Mouse (Mus musculus) liver, adult (tissue): ENCODE data around the gene Sept9.

ENCODE experiments used
- GATA4 ChIP-seq: IDR thresholded peaks from 2 replicates; pipeline ENCODE4 v1.6.1; 2014; ENCODE audit warnings: mild to moderate bottlenecking, low read length; ENCODE audit not compliant: insufficient replicate concordance

Gene Sept9

GRCm38 (mm10) chr11:117199282-117200175 lies at the start of gene Sept9:
Sept9 (plus strand) TSS chr11:117199661.
- TF ChIP-seq GATA4 = no peak

GRCm38 (mm10) chr11:117150467-117150966 lies 48.9 kb upstream of the Sept9 start:
- TF ChIP-seq GATA4 = no peak

GRCm38 (mm10) chr11:117151461-117151860 lies 48.0 kb upstream of the Sept9 start:
- TF ChIP-seq GATA4 = no peak

- no peak for TF ChIP-seq GATA4
Observed at GRCm38 (mm10) chr11:117152541-117152940, 46.9 kb upstream of the Sept9 start.

GRCm38 (mm10) chr11:117153553-117153952 lies 45.9 kb upstream of the Sept9 start:
- TF ChIP-seq GATA4 = no peak

GRCm38 (mm10) chr11:117154088-117154815 lies 45.2 kb upstream of the Sept9 start:
- TF ChIP-seq GATA4 = no peak

GRCm38 (mm10) chr11:117156725-117157124 lies 42.7 kb upstream of the Sept9 start:
- TF ChIP-seq GATA4 = no peak

GRCm38 (mm10) chr11:117158343-117158742 lies 41.1 kb upstream of the Sept9 start:
- no peak for TF ChIP-seq GATA4

GRCm38 (mm10) chr11:117159257-117159945 lies 40.1 kb upstream of the Sept9 start:
- TF ChIP-seq GATA4 = no peak

GRCm38 (mm10) chr11:117159946-117160307 lies 39.5 kb upstream of the Sept9 start:
- TF ChIP-seq GATA4 = no peak

- no peak for TF ChIP-seq GATA4
Observed at GRCm38 (mm10) chr11:117160791-117161190, 38.7 kb upstream of the Sept9 start.

GRCm38 (mm10) chr11:117161574-117161973 lies 37.9 kb upstream of the Sept9 start:
- TF ChIP-seq GATA4 = no peak

GRCm38 (mm10) chr11:117163098-117163497 lies 36.4 kb upstream of the Sept9 start:
- TF ChIP-seq GATA4 = no peak

- no peak for TF ChIP-seq GATA4
Observed at GRCm38 (mm10) chr11:117163771-117164170, 35.7 kb upstream of the Sept9 start.
